Mouse (Mus musculus) brain, embryonic 14.5 days (tissue): ENCODE measurements around the gene Exosc5.

ENCODE experiments used
- CTCF ChIP-seq: fragments of 200-500 bp; IDR thresholded peaks from 2 replicates; pipeline ENCODE4 v1.5.1; 2012; ENCODE audit warnings: inconsistent platforms, mild to moderate bottlenecking, moderate library complexity, borderline replicate concordance; ENCODE audit not compliant: insufficient read depth, insufficient read length; ENCODE audit errors: extremely low read depth
- POLR2A ChIP-seq: fragments of 200-500 bp; IDR thresholded peaks from 2 replicates; pipeline ENCODE4 v1.6.1; 2012; ENCODE audit warnings: mild to moderate bottlenecking, inconsistent platforms, borderline replicate concordance; ENCODE audit not compliant: poor library complexity, insufficient read depth, insufficient read length, severe bottlenecking; ENCODE audit errors: extremely low read depth

DNA sequence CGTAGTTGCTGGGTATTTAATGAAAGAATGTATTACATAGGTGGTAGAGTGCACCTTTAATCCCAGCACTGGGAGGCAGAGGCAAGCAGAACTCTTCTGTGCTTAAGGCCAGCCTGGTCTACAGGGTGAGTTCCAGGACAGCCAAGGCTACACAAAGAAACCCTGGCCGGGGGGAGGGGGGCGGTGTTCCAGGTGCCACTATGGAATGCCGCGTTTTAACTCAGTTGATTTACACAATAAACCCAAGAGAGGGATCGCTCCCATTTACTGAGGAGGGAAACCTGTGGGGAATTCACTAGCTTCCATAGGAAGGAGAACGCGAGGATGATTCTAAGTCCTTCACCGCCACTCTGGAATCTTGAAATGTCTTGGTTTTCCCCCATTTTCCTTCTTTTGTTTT, 10.7 kb downstream of the Exosc5 start:
- TF ChIP-seq CTCF = no peak
- TF ChIP-seq POLR2A = no peak
